Mouse (Mus musculus) kidney, adult 2 months (tissue): ENCODE data around the gene Zfp248.

Experiments
- CTCF ChIP-seq: fragments of 200-500 bp; conservative IDR thresholded peaks from 2 replicates; pipeline ENCODE4 v1.5.1; 2011; ENCODE audit warnings: low read depth, mild to moderate bottlenecking, control low read depth, low read length, moderate library complexity, mixed read lengths; ENCODE audit not compliant: insufficient read depth, insufficient read length
- POLR2A ChIP-seq: fragments of 200-500 bp; IDR thresholded peaks from one replicate; pipeline ENCODE4 v1.6.1; 2011; ENCODE audit warnings: low read depth, low read length, control low read depth

- TF ChIP-seq CTCF: peak; percentile 35
- TF ChIP-seq POLR2A: no peak
Measured at GRCm38 (mm10) chr6:118455042-118455631, at the start of gene Zfp248.
